Mouse (Mus musculus): Measurements from ENCODE around the gene Tenm2.

Tenm2 gene

GRCm38 (mm10) chr11:36364441-36364840, 871.3 kb downstream of the Tenm2 start:
- peak; percentile 52 for DNase-seq (ENCODE audit: low read depth, low spot score)

GRCm38 (mm10) chr11:36362514-36362913, 873.2 kb downstream of the Tenm2 start:
- DNase-seq (ENCODE audit: low read depth, low spot score): no peak

DNA sequence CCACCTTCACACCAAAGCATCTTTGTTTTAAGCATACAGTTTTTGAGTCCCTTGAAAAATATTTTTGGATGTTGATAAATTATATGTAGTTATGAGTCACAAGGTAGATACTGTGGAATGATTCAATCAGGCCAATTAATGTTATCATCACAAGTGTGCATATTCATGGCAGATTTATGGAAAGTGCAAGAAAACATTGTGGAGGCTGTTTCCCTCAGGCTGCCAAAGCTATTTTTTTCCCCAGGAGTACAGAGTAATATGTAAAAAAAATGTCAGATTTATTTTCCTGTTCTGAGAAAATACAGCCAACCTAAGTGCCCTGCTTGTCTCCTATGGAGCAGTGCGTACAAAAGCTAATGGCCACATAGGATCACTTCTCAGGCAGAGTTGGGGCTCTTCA, 882.5 kb downstream of the Tenm2 start:
- DNase-seq (ENCODE audit: low read depth, low spot score): no peak

GRCm38 (mm10) chr11:36351752-36352151, 884.0 kb downstream of the Tenm2 start:
- DNase-seq (ENCODE audit: low read depth, low spot score): no peak

DNA sequence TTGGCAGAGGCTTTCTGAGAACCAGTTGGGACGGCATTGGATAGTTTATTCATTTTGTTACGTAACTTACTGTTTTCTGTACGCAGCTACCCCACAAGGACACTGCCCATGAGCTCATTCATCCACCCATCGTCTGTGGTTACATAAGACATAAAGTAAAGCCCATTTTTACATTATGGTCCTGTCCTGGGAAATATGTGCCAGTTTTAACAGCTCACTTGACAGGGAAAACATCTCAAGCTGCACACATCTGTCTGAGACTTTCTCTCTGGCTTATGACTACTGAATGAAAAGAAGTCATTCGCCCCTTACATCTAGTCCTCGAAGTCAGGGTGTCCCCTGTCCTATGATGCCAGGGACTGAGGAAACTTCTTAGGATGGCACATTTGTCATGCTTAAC, 884.4 kb downstream of the Tenm2 start:
- no peak for DNase-seq (ENCODE audit: low read depth, low spot score)

DNA sequence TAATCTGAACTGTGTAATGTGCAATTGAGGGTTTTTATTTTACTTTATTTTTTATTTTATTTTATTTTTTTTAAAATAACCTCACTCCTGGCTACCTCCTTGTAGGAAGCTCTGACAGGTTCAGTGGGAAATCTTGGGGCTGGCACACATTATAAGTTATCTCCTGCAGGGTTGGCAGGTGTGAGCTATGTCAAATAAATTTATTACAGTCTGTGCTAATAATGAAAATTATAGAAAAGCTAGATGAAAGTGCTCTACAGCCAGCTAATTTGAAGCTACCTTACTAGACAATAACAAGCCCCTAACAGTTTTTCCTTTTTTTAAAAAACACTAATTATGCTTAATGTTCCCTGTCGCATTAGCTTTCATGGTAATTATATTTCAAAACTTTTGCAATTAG, 885.5 kb downstream of the Tenm2 start:
- DNase-seq (ENCODE audit: low read depth, low spot score): no peak

DNA sequence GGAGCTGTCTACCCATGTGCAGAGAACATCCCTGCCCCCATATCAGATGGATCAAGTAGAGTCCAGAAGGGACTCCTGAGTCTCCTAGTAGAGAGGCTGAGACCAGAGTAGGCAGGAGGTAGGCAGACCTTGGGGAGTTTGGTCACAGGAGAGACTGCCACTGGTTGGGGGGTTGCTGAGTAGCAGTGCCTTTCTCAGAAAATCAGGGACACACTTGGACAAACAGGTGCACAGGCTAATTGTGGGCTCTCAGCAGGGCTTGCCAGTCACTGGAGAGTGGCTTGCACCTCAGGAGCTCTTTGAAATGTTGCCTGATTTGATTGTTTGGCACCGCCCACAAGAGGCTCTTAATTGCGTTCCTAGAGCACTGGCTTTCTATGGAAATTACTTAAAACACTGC, 885.9 kb downstream of the Tenm2 start:
- DNase-seq (ENCODE audit: low read depth, low spot score): no peak

- no peak for DNase-seq (ENCODE audit: low read depth, low spot score)
Measured at GRCm38 (mm10) chr11:36341799-36342198, 894.0 kb downstream of the Tenm2 start.

GRCm38 (mm10) chr11:36338424-36338823, 897.3 kb downstream of the Tenm2 start:
- no peak for DNase-seq (ENCODE audit: low read depth, low spot score)

DNA sequence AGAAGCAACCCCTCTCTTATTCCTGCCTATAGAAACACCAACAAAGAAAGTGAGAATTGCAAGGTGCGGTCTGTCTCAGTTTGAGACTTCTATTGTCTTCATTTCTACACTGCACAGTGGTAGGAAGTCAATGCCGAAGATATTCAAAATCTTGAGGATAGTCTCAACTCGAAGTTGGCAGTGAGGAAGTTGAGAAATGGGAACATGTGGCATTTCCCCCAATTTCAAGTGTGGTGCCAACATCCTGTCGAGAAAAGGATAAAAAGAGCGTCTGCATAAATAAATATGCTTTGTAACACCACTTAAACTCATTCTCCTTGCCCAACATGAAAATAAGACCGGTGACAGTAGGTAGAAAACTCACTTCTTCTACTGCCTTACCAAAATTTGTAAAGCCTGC, 898.7 kb downstream of the Tenm2 start:
- no peak for DNase-seq (ENCODE audit: low read depth, low spot score)

GRCm38 (mm10) chr11:36335147-36335546, 900.6 kb downstream of the Tenm2 start:
- no peak for DNase-seq (ENCODE audit: low read depth, low spot score)

DNA sequence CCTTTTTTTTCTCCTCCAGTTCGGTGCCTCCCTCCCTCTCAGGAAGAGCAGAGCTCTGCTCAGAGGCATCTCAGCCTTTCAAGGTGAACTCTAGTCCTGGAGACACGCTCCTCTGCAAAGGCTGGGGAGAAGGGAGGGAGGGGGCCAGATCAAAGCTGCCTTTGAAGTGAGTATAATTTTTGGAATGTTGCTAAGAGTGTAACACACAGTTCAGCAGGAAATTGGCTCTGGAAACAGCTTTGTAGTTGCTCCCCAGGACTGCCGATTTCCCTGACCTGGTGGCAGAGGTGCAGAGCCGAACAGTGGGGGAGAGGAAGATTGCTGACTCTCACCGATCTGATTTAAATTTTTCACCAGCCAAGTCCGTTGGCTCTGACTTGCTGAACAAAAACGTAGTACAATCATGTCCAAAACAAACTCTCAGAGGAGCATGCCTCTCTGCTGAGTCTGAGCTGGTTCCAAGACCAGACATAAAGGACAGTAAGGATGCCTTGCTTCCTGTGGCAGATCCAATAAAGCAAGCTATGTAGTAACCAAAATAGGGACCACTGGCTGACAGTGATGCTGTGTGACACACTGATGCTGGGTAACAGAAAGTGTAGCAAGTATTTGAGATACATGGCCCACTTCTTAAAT, 901.5 kb downstream of the Tenm2 start:
- DNase-seq (ENCODE audit: low read depth, low spot score): peak; percentile 54

- DNase-seq (ENCODE audit: low read depth, low spot score): no peak
Measured at GRCm38 (mm10) chr11:36332222-36332621, 903.5 kb downstream of the Tenm2 start.

- DNase-seq (ENCODE audit: low read depth, low spot score): no peak
Measured at GRCm38 (mm10) chr11:36331408-36332178, 904.2 kb downstream of the Tenm2 start.

- no peak for DNase-seq (ENCODE audit: low read depth, low spot score)
Measured at GRCm38 (mm10) chr11:36327243-36327642, 908.5 kb downstream of the Tenm2 start.

DNA sequence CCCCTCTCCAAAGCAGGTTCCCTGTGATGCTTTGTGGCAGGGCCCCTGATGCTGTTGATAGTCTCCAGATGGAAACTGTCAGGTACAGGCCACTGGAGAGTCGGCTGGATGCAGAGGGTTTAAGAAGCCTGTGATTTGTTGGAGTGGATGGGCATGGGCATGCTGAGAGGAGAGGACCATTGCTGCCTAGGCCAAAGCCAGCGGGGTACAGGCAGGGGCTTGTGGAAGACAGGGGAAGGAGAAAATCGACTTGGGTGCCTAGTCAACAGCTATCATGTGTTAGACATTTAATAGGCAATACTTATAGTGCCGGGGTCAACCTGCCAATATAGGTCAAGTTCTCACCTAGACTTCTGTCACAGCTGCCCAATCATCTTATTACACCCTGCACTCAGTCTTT, 926.4 kb downstream of the Tenm2 start:
- no peak for DNase-seq (ENCODE audit: low read depth, low spot score)

GRCm38 (mm10) chr11:36307276-36307675, 928.5 kb downstream of the Tenm2 start:
- no peak for DNase-seq (ENCODE audit: low read depth, low spot score)

GRCm38 (mm10) chr11:36305348-36305950, 930.3 kb downstream of the Tenm2 start:
- no peak for DNase-seq (ENCODE audit: low read depth, low spot score)

DNA sequence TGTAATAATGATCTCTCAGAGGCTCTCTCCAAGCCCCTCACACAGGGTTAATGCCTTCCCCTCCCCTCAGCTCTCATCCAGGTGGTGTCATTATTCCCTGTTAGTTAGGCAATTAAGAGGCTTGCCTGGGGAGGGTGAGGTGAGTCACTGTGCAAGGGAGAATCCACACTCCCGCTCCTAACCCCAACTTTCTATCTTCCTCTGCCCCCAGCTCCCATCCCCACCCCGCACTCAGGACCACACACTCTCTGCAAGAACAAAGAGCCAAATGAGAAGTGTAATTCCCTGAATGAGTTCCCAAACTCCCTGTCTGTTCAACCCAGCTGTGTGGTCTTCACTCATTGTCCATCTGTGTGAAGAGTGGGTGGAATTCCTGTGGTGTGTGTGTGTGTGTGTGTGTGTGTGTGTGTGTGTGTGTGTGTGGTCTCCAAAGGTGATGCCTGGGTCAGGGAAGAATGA, 932.8 kb downstream of the Tenm2 start:
- no peak for DNase-seq (ENCODE audit: low read depth, low spot score)

DNA sequence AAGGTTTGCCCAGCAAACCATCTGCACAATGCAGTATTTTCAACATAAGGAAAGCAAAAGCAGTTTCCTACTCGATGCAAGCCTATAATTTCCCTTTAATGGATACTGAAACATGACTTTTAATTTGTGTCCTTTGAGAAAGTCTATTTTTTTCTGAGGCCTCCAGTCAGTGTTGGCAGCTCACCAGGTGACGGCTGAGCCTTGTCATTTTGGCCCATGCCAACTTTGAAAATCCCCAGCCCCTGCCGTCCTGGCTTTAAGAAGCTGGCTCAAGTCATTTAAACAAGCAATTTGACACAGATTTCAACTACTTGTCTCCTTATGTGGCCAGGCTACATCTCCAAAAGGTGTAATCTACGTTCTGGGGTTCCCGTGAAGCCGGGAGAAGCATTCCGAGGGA, 933.7 kb downstream of the Tenm2 start:
- DNase-seq (ENCODE audit: low read depth, low spot score): no peak

GRCm38 (mm10) chr11:36296568-36296967, 939.2 kb downstream of the Tenm2 start:
- no peak for DNase-seq (ENCODE audit: low read depth, low spot score)

GRCm38 (mm10) chr11:36292206-36292605, 943.6 kb downstream of the Tenm2 start:
- no peak for DNase-seq (ENCODE audit: low read depth, low spot score)

GRCm38 (mm10) chr11:36286246-36286645, 949.5 kb downstream of the Tenm2 start:
- no peak for DNase-seq (ENCODE audit: low read depth, low spot score)

Measured in forelimb bud, embryonic 11.5 days (tissue).